Mouse (Mus musculus) neural tube, embryonic 14.5 days (tissue): ENCODE data around the gene Nup188. TPM values are rescaled to one million over a fixed set of nuclear protein-coding genes. Genes with fewer than 3 reads are reported as not detected.

Experiments used
- ATAC-seq: fragments of 200-750 bp; cut with Nextera tagmentation; 2 replicates; pipeline ENCODE4 v1.8.0; 2017; ENCODE audit warnings: low read depth, mild to moderate bottlenecking, moderate TSS enrichment, moderate library complexity
- H3K27ac ChIP-seq: fragments of 300-500 bp; sonication (generic); 2 replicates; pipeline ENCODE4 v1.5.1; 2014; ENCODE audit warnings: low read depth, mild to moderate bottlenecking, control low read depth, low read length, moderate library complexity, mixed read lengths
- H3K27me3 ChIP-seq: fragments of 300-500 bp; sonication (generic); 2 replicates; pipeline ENCODE4 v1.6.1; 2014; ENCODE audit warnings: low read length; ENCODE audit not compliant: control insufficient read depth, insufficient read depth
- H3K36me3 ChIP-seq: fragments of 300-500 bp; sonication (generic); 2 replicates; pipeline ENCODE4 v1.6.1; 2014; ENCODE audit warnings: low read length, mixed read lengths; ENCODE audit not compliant: control insufficient read depth, insufficient read depth
- H3K4me1 ChIP-seq: fragments of 300-500 bp; sonication (generic); 2 replicates; pipeline ENCODE4 v1.6.1; 2014; ENCODE audit warnings: low read length; ENCODE audit not compliant: control insufficient read depth, insufficient read depth
- H3K4me2 ChIP-seq: fragments of 300-500 bp; sonication (generic); 2 replicates; pipeline ENCODE4 v1.6.1; 2014; ENCODE audit warnings: mild to moderate bottlenecking, low read depth, low read length, control low read depth
- H3K4me3 ChIP-seq: fragments of 300-500 bp; sonication (generic); 2 replicates; pipeline ENCODE4 v1.5.1; 2014; ENCODE audit warnings: low read depth, low read length, control low read depth, mixed read lengths
- H3K9ac ChIP-seq: fragments of 300-500 bp; sonication (generic); replicated peaks from 2 replicates; pipeline ENCODE4 v1.6.1; 2014; ENCODE audit warnings: low read depth, mild to moderate bottlenecking, control low read depth, low read length, mixed read lengths
- H3K9me3 ChIP-seq: fragments of 300-500 bp; sonication (generic); 2 replicates; pipeline ENCODE4 v1.6.1; 2016; ENCODE audit warnings: low read length; ENCODE audit not compliant: control insufficient read depth
- WGBS: fragments of 180-500 bp; shearing (Covaris S2); extraction: QIAGEN DNeasy Blood & Tissue Kit; methylation state at CpG from one replicate; pipeline ENCODE4 v1.1.7; 2014; 5-methylcytosine and 5-hydroxymethylcytosine counted together
- polyA plus RNA-seq: library from polyadenylated mRNA; unstranded; fragments of >200 nt; fragmentation: Nextera tagmentation; extraction: Ambion mirVana; gene quantifications from 2 replicates; pipeline ENCODE4 v1.2.1, GENCODE M21; 2014

Gene Nup188
- polyA plus RNA-seq, 1 experiment from 2014 or later: 25.3 TPM

DNA sequence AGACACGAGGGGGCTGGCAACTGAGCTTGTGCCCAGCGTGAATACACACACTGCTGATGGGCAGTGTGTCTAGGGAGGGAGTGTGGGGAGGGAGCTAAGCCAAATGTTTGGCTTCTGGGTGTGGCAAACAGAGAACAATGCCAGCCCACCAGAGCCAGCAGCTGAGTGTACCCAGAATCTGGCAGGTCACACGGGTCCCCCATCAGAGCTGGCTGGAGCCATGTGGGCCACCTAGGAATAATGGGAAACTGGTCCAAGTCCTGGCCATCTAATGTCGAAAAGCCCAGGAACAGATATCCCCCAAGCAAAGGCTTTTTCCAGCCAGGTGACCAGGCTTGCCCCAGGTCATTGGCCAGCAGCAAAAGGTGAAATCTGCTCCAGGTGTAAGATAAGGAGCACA is 69.7 kb downstream of the Nup188 start:
- no peak for ATAC-seq
- Histone ChIP-seq H3K4me3 (no peak overlapping the region), H3K4me1 (peaks cover 15% of the 10 kb centered on the region), H3K4me2 (no peak overlapping the region), H3K9me3 (no peaks in the 10 kb centered on the region), H3K9ac (no peak overlapping the region), H3K27me3 (no peaks in the 10 kb centered on the region), H3K36me3 (peaks cover 15% of the 10 kb centered on the region), H3K27ac (no peak overlapping the region)
- 68% methylated on average over 4 of the region's 4 CpGs for WGBS

DNA sequence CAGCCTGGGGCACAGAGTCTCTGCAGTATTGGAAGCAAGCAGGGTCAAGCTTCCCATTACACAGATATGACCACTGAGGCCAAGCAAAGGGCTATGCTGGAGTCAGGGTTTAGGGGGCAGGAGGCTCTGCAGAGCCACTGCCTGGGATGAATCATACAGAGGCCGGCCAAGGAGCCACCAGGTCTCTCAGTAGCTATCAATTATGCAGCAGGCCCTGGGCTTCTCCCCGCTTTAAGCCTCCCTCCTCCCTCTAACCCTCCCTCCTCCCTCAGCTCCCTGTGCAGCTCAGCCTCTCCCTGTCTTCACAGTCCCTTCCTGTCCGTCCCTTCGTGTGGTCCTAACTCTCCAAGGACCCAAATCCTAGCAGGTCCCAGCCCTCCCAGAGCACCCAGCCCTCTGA is 70.1 kb downstream of the Nup188 start:
- Histone ChIP-seq H3K27ac (no peak overlapping the region), H3K4me3 (no peak overlapping the region), H3K4me2 (no peak overlapping the region), H3K27me3 (no peaks in the 10 kb centered on the region), H3K9me3 (no peaks in the 10 kb centered on the region), H3K36me3 (peaks cover 14% of the 10 kb centered on the region; the same call in 1 of the 2 replicates), H3K9ac (no peak overlapping the region), H3K4me1 (peaks cover 15% of the 10 kb centered on the region)
- no peak for ATAC-seq
- 54% methylated on average over 4 of the region's 4 CpGs for WGBS

DNA sequence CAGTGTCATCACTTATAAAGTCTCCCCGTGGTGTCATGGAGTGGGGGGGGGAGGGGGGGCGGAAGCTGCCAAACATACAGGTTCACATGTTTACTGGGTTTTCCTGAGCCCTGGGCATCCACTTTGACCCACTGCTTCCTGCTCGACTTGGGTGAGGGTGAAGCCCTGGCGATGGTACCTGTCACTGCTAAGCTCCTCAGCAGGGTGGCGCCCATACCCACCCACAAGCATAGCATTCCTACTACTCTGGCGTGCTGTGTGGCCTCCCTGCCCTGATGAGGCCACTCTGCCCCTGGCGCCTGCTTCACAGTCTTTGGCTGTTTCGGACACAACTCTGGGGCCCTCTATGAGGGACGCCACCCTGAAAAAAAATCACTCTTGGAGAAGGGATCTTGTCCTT is 70.7 kb downstream of the Nup188 start:
- no peak overlapping the region for H3K27ac ChIP-seq
- 72% methylated on average over 9 of the region's 9 CpGs for WGBS
- ATAC-seq: no peak
- no peaks in the 10 kb centered on the region for H3K27me3 ChIP-seq
- H3K9me3 ChIP-seq: no peaks in the 10 kb centered on the region
- H3K4me3 ChIP-seq: no peak overlapping the region
- H3K4me1 ChIP-seq: peaks cover 15% of the 10 kb centered on the region
- H3K36me3 ChIP-seq: peaks cover 14% of the 10 kb centered on the region; the same call in 1 of the 2 replicates
- H3K9ac ChIP-seq: no peak overlapping the region
- H3K4me2 ChIP-seq: no peak overlapping the region

DNA sequence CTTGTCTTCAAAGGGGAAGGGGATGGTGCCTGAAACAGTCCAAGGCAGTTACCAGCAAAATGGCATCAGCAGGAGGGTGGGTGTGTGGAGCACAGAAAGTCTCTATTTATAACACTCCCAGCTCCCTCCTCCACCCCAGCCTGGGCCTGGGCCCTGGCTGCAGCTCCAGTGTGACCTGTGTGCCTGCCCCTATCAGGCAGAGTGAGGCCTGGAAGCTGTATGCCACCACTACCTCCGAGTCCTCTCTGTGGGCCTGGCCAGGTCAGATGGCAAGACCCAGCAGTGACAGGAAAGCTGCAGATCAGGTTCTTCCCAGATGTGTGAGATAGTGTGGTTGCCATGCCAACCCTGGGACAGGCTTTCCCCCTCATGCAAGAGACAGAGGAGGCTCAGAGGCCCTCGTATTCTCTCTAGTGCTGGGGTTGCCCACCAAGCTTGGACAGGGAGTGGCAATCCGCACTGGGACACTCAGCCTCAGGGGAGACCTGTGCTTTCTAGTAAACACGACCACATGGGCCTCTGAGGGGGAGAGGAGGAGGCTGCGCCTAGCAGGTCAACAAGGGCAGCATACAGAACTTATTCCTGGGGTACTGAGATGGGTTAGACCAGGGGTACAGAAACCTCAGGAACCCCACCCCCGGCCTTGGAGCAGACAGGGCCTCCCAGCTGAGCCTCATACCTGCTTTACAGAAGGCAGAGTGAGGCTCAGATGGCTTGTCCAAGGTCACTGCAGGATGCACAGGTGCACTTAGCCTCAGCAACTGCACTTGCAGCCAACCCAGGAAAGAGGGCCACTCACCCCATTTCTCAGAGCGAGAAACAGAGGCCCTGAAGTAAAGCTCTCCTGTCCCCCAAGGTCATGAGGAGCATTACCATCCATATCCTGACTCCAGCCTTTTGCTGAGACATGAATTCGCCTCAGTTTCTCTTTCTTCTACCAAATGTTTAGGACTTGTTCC is 71.6 kb downstream of the Nup188 start:
- H3K36me3 ChIP-seq: peaks cover 10% of the 10 kb centered on the region; the same call in 1 of the 2 replicates
- ATAC-seq: no peak
- H3K27me3 ChIP-seq: no peaks in the 10 kb centered on the region
- no peaks in the 10 kb centered on the region for H3K9me3 ChIP-seq
- H3K4me1 ChIP-seq: peaks cover 15% of the 10 kb centered on the region
- no peak overlapping the region for H3K27ac ChIP-seq
- peak overlapping the region; percentile 92 for H3K4me2 ChIP-seq
- H3K9ac ChIP-seq: peak overlapping the region; percentile 28; the same call in 1 of the 2 replicates
- WGBS: 61% methylated on average over 8 of the region's 8 CpGs
- H3K4me3 ChIP-seq: peak overlapping the region; percentile 78

DNA sequence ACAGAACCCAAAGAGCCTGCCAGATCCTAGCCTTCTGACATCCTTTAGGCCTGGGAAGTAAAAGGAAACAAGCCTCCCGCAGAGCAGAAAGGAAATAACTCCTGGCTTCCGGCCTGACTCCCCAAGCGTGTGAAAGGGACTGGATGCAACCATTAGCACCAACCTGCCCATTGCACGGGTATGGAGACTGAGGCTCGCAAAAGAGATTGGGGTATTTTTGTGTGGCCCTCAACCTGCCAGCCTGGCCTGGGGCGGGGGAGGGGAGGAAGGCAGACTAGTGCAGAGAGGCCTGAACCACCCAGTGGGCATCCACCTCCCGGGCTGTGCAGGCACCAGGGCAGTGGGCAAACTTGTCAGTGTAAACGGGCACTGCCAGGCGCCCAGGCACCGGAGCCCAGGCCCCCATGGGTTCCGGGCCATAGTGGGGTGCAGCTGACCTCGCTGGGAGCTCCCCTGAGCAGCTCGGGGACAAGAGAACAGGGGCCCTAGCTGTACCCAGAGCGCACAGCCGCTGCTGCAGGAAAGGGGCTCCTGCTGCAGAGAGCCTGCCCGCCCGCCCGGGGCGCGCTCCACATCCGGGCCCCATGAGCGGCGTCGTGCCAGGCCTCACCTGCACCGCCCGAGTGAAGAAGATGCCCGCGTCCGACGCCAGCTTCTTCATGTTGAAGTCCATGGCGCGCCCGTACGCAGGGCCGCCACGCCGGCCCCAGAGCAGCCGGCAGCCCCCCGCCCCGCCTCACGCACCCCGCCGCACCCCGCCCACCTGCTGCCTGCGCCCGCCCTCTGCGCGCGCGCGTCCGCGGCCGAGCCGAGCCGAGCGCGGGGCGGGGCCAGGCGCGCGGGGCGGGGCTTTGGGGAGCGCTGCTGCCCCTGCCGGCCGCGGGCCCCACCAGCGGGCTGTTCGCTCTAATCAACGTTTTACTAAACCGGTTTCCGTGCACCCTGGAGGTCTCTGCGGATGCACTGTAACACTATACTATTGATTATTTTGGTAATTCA is 72.6 kb downstream of the Nup188 start, which contains the start of gene Sh3glb2:
TSS of gene Sh3glb2 (minus strand) at position 805 of the 999 bp plus-strand sequence.
- H3K36me3 ChIP-seq: 0 out of 2 replicates have a peak, but pooled peaks cover 3% of the 10 kb centered on the region
- WGBS: 3% methylated on average over 51 of the region's 73 CpGs
- H3K4me2 ChIP-seq: peak within 1 kb of the TSS; percentile 92
- H3K4me1 ChIP-seq: peaks cover 15% of the 10 kb centered on the region
- H3K9ac ChIP-seq: peak within 1 kb of the TSS; percentile 80
- no peaks in the 10 kb centered on the region for H3K9me3 ChIP-seq
- peak within 1 kb of the TSS; percentile 78 for H3K4me3 ChIP-seq
- H3K27me3 ChIP-seq: no peaks in the 10 kb centered on the region
- H3K27ac ChIP-seq: peak within 1 kb of the TSS; percentile 64; the same call in 1 of the 2 replicates
- ATAC-seq: peak; percentile 77

DNA sequence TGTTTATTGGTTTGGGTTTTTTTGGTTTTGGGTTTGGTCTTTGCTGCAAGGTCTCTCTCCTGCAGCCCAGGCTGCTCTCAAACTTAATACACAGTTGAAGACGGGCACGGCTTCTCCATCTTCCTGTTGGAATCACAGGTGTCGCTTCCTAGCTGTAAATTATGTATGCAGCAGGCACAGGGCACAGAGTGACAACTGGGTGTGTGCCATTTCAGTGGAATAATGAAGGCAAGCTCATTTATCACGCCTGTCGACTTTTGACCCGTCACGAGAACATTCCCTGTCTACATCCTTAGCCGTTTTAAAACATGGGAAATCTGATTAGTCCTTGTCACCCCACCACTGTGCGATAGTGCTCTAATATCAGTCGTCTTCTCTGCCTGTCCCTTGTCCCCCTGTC is 74.4 kb downstream of the Nup188 start:
- Histone ChIP-seq H3K4me3 (no peak overlapping the region), H3K4me1 (peaks cover 27% of the 10 kb centered on the region), H3K27ac (no peak overlapping the region), H3K9me3 (no peaks in the 10 kb centered on the region), H3K4me2 (no peak overlapping the region), H3K27me3 (no peaks in the 10 kb centered on the region), H3K36me3 (no peaks in the 10 kb centered on the region), H3K9ac (no peak overlapping the region)
- 67% methylated on average over 10 of the region's 10 CpGs for WGBS
- ATAC-seq: no peak

DNA sequence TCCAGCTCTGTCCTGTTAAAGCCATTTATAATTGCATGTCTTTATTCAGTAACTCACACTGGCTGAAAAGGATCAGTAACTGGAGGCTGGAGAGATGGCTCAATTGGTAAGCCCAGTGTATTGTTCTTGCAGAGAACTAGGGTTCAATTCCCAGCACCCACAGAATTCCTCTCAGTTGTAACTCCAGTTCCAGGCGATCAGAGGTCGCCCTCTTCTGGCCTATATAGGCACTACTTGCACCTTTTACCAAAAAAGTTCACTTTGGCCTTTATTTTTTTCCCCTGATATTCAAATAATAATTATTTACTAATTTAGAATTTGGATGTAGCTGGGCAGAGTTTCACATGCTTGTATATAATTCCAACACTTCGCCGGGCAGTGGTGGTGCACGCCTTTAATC is 76.7 kb downstream of the Nup188 start:
- 79% methylated on average over 5 of the region's 5 CpGs for WGBS
- no peaks in the 10 kb centered on the region for H3K9me3 ChIP-seq
- peaks cover 20% of the 10 kb centered on the region for H3K4me1 ChIP-seq
- H3K4me3 ChIP-seq: no peak overlapping the region
- H3K27ac ChIP-seq: no peak overlapping the region
- H3K9ac ChIP-seq: no peak overlapping the region
- ATAC-seq: no peak
- no peaks in the 10 kb centered on the region for H3K27me3 ChIP-seq
- peaks cover 5% of the 10 kb centered on the region; the same call in 1 of the 2 replicates for H3K36me3 ChIP-seq
- no peak overlapping the region for H3K4me2 ChIP-seq

DNA sequence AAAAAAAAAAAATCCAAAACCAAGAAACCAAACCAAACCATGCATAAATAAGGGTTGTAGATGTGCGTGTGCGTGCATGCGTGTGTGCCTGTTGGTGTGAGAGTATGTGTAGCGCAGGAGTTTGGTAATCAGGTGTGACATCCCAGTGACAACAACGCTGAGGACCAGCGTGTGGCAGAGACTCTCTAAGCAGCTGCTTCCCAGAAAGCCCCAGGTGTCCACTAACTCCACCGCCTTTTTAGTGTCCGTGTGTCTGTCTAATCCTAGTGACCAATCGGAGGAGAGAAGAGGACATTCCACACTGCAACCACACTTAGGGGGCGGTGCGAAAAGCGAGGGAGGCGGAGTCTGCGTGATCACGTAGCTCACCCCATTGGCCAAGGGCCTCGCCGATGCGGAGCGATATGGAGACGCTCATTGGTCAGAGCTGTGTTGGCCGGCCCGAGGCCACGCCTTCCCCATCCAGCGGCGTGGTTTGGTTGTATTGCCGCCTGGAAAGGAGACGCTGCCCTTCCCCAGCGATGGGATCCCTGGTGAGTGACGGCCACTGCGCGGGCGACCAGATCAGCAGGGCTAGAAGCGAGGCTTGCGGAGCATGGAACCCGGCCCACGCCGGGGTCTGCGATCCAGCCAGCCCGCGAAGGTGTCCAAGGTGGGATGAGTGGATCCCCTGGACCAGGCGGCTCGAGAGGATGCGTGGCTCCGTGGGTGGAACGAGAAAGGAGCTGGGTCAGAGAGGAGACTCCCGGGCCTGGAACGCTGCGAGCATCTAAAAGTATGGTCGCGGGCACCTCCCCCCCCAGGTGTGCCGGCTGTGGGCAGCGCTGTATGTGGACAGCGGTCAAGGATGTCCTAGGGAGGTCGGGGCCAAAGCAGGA is 77.8 kb downstream of the Nup188 start, which contains the start of gene Miga2:
TSS of gene Miga2 (plus strand) at position 461 of the 878 bp plus-strand sequence.
- Histone ChIP-seq H3K27me3 (no peaks in the 10 kb centered on the region), H3K9me3 (no peaks in the 10 kb centered on the region), H3K9ac (peak within 1 kb of the TSS; percentile 76), H3K36me3 (peaks cover 15% of the 10 kb centered on the region), H3K4me2 (peak within 1 kb of the TSS; percentile 96), H3K4me1 (peaks cover 12% of the 10 kb centered on the region), H3K27ac (peak within 1 kb of the TSS; percentile 74), H3K4me3 (peak within 1 kb of the TSS; percentile 95)
- peak; percentile 99 for ATAC-seq
- 0% methylated on average over 54 of the region's 54 CpGs for WGBS
